Comparison of ENCODE assay signal across 8 mouse cellular contexts in the genomic region with DNA sequence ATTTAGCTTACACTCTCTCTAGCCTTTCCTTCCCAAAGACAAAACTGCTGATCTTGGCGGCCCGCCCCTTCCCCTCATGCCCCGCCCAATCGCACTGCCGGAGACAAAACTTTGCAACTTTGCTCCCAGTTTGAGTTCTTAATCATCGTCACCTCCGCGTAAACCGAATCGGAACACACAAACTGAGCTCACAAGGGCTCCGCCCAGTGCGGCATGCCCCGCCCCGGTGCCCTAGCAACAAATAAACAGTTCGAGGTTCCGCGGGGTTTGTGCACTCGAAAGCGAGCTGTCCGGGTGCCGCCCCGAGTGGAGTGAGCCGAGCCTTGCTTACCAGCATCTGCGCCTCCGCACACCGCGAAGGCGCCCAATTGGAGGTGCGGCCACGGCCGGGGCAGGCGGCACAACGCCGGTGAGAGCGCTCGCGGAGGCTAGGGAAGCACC.
DNase-seq lines count a peak whose midpoint lies in the region; ATAC-seq lines count a peak whose summit lies in the region.

No protein-coding gene starts in this region.

- intact Hi-C loops in left cerebral cortex, postnatal 14 days (cut with DNase I) = no loop called here

- ATAC-seq in megakaryocyte-erythroid progenitor cell, adult 5-6 weeks (replicated peaks; ENCODE audit: low FRiP score, low TSS enrichment, poor library complexity, severe bottlenecking) = peak; percentile 97

- peak; percentile 86 to 97 for DNase-seq in adrenal gland, adult (ENCODE audit: inconsistent age in 2 of 2, low spot score in 1 of 2)
- peak; percentile 84 for DNase-seq in embryo, embryonic 10.5 days (ENCODE audit: low spot score)
- peak; percentile 79 for DNase-seq in gastrocnemius, postnatal 10 days
- DNase-seq in hindlimb bud, embryonic 11.5 days (ENCODE audit: extremely low spot score, low read depth, low spot score) = peak; percentile 31
- peak; percentile 44 to 62 for DNase-seq in left cerebral cortex, postnatal 14 days (ENCODE audit: low spot score in 2 of 2)
- peak; percentile 37 to 47 for DNase-seq in right cerebral cortex, postnatal 36 days (ENCODE audit: low spot score in 2 of 2)
- DNase-seq in yolk sac, embryonic 10.5 days (ENCODE audit: low spot score) = peak; percentile 74

Comparison
In these comparisons a context has a peak if more than half of its experiments do, and no peak if none do; other contexts are left out.
1. Peak in every context shown above with its lines: DNase-seq and ATAC-seq.
2. DNase-seq: peak in every context shown above with its lines; median percentile 92 in adrenal gland, adult; 84 in embryo, embryonic 10.5 days; 79 in gastrocnemius, postnatal 10 days; 74 in yolk sac, embryonic 10.5 days; 53 in left cerebral cortex, postnatal 14 days; 42 in right cerebral cortex, postnatal 36 days; 31 in hindlimb bud, embryonic 11.5 days.